Mouse (Mus musculus) ES-E14 (cell line): ENCODE measurements at regions not wholly inside any gene's neighbourhood (a gene's known extent, or its start where the extent isn't known, plus 50 kb on each side); places are given as distances from the start of the nearest gene placed in this dataset.

Experiments used
- DNase-seq: peaks from one replicate; pipeline ENCODE4 v3.0.0-alpha.2; 2013; ENCODE audit warnings: low read depth, low spot score
- H3K27ac ChIP-seq: 2 replicates; pipeline ENCODE4 v1.5.1; 2012; ENCODE audit warnings: low read depth, mild to moderate bottlenecking, low read length, moderate library complexity, mixed read lengths; ENCODE audit not compliant: poor library complexity, insufficient read depth, severe bottlenecking
- H3K36me3 ChIP-seq: 2 replicates; pipeline ENCODE4 v1.6.1; 2012; ENCODE audit warnings: mild to moderate bottlenecking, low read length, moderate library complexity, mixed read lengths; ENCODE audit not compliant: control insufficient read depth, poor library complexity, insufficient read depth, severe bottlenecking
- H3K4me1 ChIP-seq, 2 experiments: fragments of 150-350 bp in 1 of 2; sonication (generic) in 1 of 2; 2 replicates each; pipeline ENCODE4 v1.6.1; 2012; ENCODE audit warnings: low read length in 2 of 2, mild to moderate bottlenecking in 1 of 2, mixed read lengths in 1 of 2; ENCODE audit not compliant: control insufficient read depth in 2 of 2, insufficient read depth in 2 of 2, poor library complexity in 1 of 2
- H3K4me3 ChIP-seq, 2 experiments: fragments of 150-350 bp in 1 of 2; sonication (generic) in 1 of 2; 2 replicates each; pipeline ENCODE4 v1.5.1; 2012; ENCODE audit warnings: low read length in 2 of 2, low read depth in 1 of 2, mild to moderate bottlenecking in 1 of 2, mixed read lengths in 1 of 2; ENCODE audit not compliant: insufficient read depth in 1 of 2, poor library complexity in 1 of 2, severe bottlenecking in 1 of 2
- H3K9ac ChIP-seq: 2 replicates; pipeline ENCODE4 v1.6.1; 2012; ENCODE audit warnings: low read depth, mild to moderate bottlenecking, low read length, mixed read lengths; ENCODE audit not compliant: poor library complexity, insufficient read depth, severe bottlenecking
- H3K9me3 ChIP-seq: fragments of 150-350 bp; sonication (generic); 2 replicates; pipeline ENCODE4 v1.6.1; 2012; ENCODE audit warnings: low read depth, mild to moderate bottlenecking, low read length; ENCODE audit not compliant: control insufficient read depth, insufficient read depth
- CHD2 ChIP-seq: IDR thresholded peaks from 2 replicates; pipeline ENCODE4 v1.6.1; 2014; ENCODE audit warnings: mild to moderate bottlenecking, low read depth, low read length, inconsistent platforms
- HCFC1 ChIP-seq: IDR thresholded peaks from 2 replicates; pipeline ENCODE4 v1.6.1; 2012; ENCODE audit warnings: low read length, inconsistent platforms, borderline replicate concordance; ENCODE audit not compliant: insufficient read depth
- MAFK ChIP-seq: IDR thresholded peaks from 2 replicates; pipeline ENCODE4 v1.6.1; 2014; ENCODE audit warnings: mild to moderate bottlenecking, low read depth, low read length, inconsistent platforms; ENCODE audit not compliant: insufficient read depth
- ZC3H11A ChIP-seq: IDR thresholded peaks from 2 replicates; pipeline ENCODE4 v1.6.1; 2012; ENCODE audit warnings: low read depth, mild to moderate bottlenecking, inconsistent platforms, low read length, borderline replicate concordance
- ZNF384 ChIP-seq: IDR thresholded peaks from 2 replicates; pipeline ENCODE4 v1.6.1; 2012; ENCODE audit warnings: low read depth, low read length, inconsistent platforms
- in situ Hi-C, 2 experiments: fragments of 600-800 bp; cut with MboI; formaldehyde crosslinking; loops; one replicate each; pipeline ENCODE4 v1.15.1; 2025; ENCODE audit warnings: low sequenced_read_pairs in 2 of 2, inconsistent platforms in 1 of 2; ENCODE audit not compliant: unreplicated experiment in 2 of 2

DNA sequence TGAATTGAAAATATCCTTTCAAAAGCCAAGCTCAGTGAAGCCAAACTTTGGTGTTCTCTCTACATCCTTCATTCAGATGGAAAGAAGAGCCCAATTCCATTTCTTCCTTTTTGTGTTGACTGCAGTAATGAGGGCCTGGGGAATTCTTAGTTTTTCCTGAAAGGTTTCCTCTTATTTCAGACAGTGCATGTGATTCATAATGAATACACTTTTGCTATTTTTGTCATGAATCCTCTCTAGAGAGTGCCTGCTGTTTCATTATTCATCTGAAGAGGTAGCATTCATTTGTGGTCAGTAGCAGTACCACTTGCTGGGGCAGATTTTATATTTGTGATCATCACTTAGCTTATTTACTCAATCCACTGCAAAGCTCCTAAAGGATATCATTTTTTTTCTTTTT, 303.0 kb upstream of the Anxa10 start:
- in situ Hi-C loops, result no loop called here
- no peak overlapping the region for H3K4me3 ChIP-seq
- H3K9ac ChIP-seq, result no peak overlapping the region
- no peaks in the 10 kb centered on the region for H3K36me3 ChIP-seq
- H3K27ac ChIP-seq, result no peak overlapping the region
- no peak for DNase-seq
- no peak for TF ChIP-seq ZNF384
- TF ChIP-seq CHD2, result no peak
- TF ChIP-seq ZC3H11A, result no peak
- TF ChIP-seq HCFC1, result no peak
- TF ChIP-seq MAFK, result no peak
- no peaks in the 10 kb centered on the region for H3K9me3 ChIP-seq
- no peaks in the 10 kb centered on the region for H3K4me1 ChIP-seq

GRCm38 (mm10) chr8:62417549-62417948, 294.6 kb upstream of the Anxa10 start:
- Histone ChIP-seq H3K9me3 (no peaks in the 10 kb centered on the region), H3K36me3 (no peaks in the 10 kb centered on the region), H3K27ac (no peak overlapping the region), H3K4me3 (no peak overlapping the region), H3K4me1 (peaks cover 2% of the 10 kb centered on the region in 2 experiments; a peak in 1 of 4 replicates), H3K9ac (no peak overlapping the region)
- in situ Hi-C loops, result no loop called here
- DNase-seq, result peak; percentile 69
- TF ChIP-seq CHD2, result no peak
- peak; percentile 83 for TF ChIP-seq ZNF384
- no peak for TF ChIP-seq MAFK
